12 mouse cellular contexts compared by ENCODE assay signal in the genomic region with DNA sequence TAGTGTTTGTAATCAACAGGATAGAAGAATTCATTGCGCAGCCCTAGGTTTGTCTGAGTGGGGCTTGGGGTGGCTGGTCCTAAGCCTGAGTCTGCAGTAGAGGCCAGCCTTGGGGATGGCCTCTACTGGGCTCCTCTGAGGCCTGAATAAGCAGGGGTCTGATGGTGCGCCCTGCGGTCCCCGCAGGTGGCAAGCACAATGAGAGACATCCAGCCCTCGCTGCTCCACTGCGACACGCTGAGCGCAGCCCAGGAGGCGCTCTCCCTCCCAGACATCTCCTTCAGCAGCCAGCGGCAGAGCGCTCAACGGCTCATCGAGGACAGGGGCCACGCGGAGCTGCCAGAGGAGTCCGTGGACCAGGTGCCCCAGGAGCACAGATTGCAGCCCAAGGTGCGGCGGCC.
DNase-seq lines count a peak whose midpoint lies in the region; ATAC-seq lines count a peak whose summit lies in the region.
"Had no signal": no experiment of that assay in that cellular context is flagged by ENCODE, and none has a peak within 500 bp of the region (broad histone marks: within the 10 kb centered on the region; RNA-seq: fewer than 3 reads in every experiment).

No protein-coding gene starts in this region.

- H3K9ac ChIP-seq in neural tube, embryonic 11.5 days (ENCODE audit: low read length) = no peak overlapping the region
- H3K9ac ChIP-seq in hindbrain, embryonic 14.5 days = no peak overlapping the region
- H3K9ac ChIP-seq in liver, embryonic 11.5 days (ENCODE audit: low read depth, low read length) = no peak overlapping the region

- no peaks in the 10 kb centered on the region for H3K36me3 ChIP-seq in heart, embryonic 10.5 days
- H3K36me3 ChIP-seq in neural tube, embryonic 11.5 days (ENCODE audit: control insufficient read depth, insufficient read depth, low read length) = no peaks in the 10 kb centered on the region
- no peaks in the 10 kb centered on the region for H3K36me3 ChIP-seq in hindbrain, embryonic 14.5 days (replicated peaks; ENCODE audit: control insufficient read depth, insufficient read depth)
- H3K36me3 ChIP-seq in liver, embryonic 11.5 days (ENCODE audit: control insufficient read depth, insufficient read depth, low read length) = no peaks in the 10 kb centered on the region

- peak overlapping the region; percentile 19; the same call in 1 of the 2 replicates for H3K4me2 ChIP-seq in neural tube, embryonic 11.5 days (ENCODE audit: low read depth)
- peak overlapping the region; percentile 28; the same call in 1 of the 2 replicates for H3K4me2 ChIP-seq in hindbrain, embryonic 14.5 days (replicated peaks)
- no peak overlapping the region for H3K4me2 ChIP-seq in liver, embryonic 11.5 days

- no peak overlapping the region for H3K27ac ChIP-seq in heart, embryonic 10.5 days
- no peak overlapping the region for H3K27ac ChIP-seq in neural tube, embryonic 11.5 days (ENCODE audit: low read depth, low read length)
- no peak overlapping the region for H3K27ac ChIP-seq in hindbrain, embryonic 14.5 days
- H3K27ac ChIP-seq in liver, embryonic 11.5 days (ENCODE audit: low read depth, low read length) = no peak overlapping the region
- H3K27ac ChIP-seq: gastrocnemius, adult 2 months had no signal

- H3K9me3 ChIP-seq in heart, embryonic 10.5 days = no peaks in the 10 kb centered on the region
- H3K9me3 ChIP-seq in neural tube, embryonic 11.5 days (ENCODE audit: control insufficient read depth, low read length) = no peaks in the 10 kb centered on the region
- no peaks in the 10 kb centered on the region for H3K9me3 ChIP-seq in hindbrain, embryonic 14.5 days (ENCODE audit: control insufficient read depth, low read length)
- H3K9me3 ChIP-seq in liver, embryonic 11.5 days (ENCODE audit: control insufficient read depth, low read length) = no peaks in the 10 kb centered on the region

- H3K4me3 ChIP-seq in heart, embryonic 10.5 days = peak overlapping the region; percentile 45
- H3K4me3 ChIP-seq in neural tube, embryonic 11.5 days (ENCODE audit: low read depth, low read length) = no peak overlapping the region
- no peak overlapping the region for H3K4me3 ChIP-seq in hindbrain, embryonic 14.5 days (replicated peaks; ENCODE audit: low read length)
- H3K4me3 ChIP-seq in liver, embryonic 11.5 days (ENCODE audit: low read depth, low read length) = no peak overlapping the region
- H3K4me3 ChIP-seq: gastrocnemius, adult 2 months; megakaryocyte, embryonic 14.5 days had no signal

- ATAC-seq in neural tube, embryonic 11.5 days (ENCODE audit: insufficient read depth, low FRiP score, low TSS enrichment) = no peak
- ATAC-seq in hindbrain, embryonic 14.5 days (ENCODE audit: low FRiP score) = no peak
- ATAC-seq in liver, embryonic 11.5 days (replicated peaks; ENCODE audit: low FRiP score) = no peak
- ATAC-seq: activated CD4-positive, CD25-positive, alpha-beta regulatory T cell, adult 4 months had no signal

- no peaks in the 10 kb centered on the region for H3K27me3 ChIP-seq in heart, embryonic 10.5 days (ENCODE audit: insufficient read depth, poor library complexity, severe bottlenecking)
- no peaks in the 10 kb centered on the region for H3K27me3 ChIP-seq in neural tube, embryonic 11.5 days (ENCODE audit: control insufficient read depth, insufficient read depth, low read length)
- H3K27me3 ChIP-seq in hindbrain, embryonic 14.5 days (ENCODE audit: control insufficient read depth, insufficient read depth, low read length) = no peaks in the 10 kb centered on the region
- H3K27me3 ChIP-seq in liver, embryonic 11.5 days (replicated peaks; ENCODE audit: control insufficient read depth, insufficient read depth, low read length) = no peaks in the 10 kb centered on the region
- H3K27me3 ChIP-seq: megakaryocyte, embryonic 14.5 days had no signal

- H3K4me1 ChIP-seq in heart, embryonic 10.5 days = peaks cover 3% of the 10 kb centered on the region; the same call in 1 of the 2 replicates
- no peaks in the 10 kb centered on the region for H3K4me1 ChIP-seq in neural tube, embryonic 11.5 days (ENCODE audit: control insufficient read depth, insufficient read depth, low read length)
- 0 out of 2 replicates have a peak, but pooled peaks cover 3% of the 10 kb centered on the region for H3K4me1 ChIP-seq in hindbrain, embryonic 14.5 days (replicated peaks; ENCODE audit: control insufficient read depth, insufficient read depth, low read length)
- no peaks in the 10 kb centered on the region for H3K4me1 ChIP-seq in liver, embryonic 11.5 days (replicated peaks; ENCODE audit: control insufficient read depth, insufficient read depth, low read length)
- H3K4me1 ChIP-seq: megakaryocyte, embryonic 14.5 days had no signal

- 16% methylated on average over 18 of the region's 18 CpGs for WGBS in heart, embryonic 10.5 days
- WGBS in neural tube, embryonic 11.5 days = 22% methylated on average over 18 of the region's 18 CpGs
- WGBS in hindbrain, embryonic 14.5 days = 18% methylated on average over 18 of the region's 18 CpGs
- WGBS in liver, embryonic 11.5 days = 26% methylated on average over 18 of the region's 18 CpGs

- DNase-seq in heart, embryonic 10.5 days (ENCODE audit: low spot score) = no peak
- no peak for DNase-seq in heart, adult 9 months (ENCODE audit: low spot score in 2 of 2)
- DNase-seq in neural tube, embryonic 11.5 days (ENCODE audit: low spot score) = peak; percentile 16
- no peak for DNase-seq in neural tube, embryonic 10.5 days (ENCODE audit: extremely low spot score, low spot score)
- DNase-seq in hindbrain, embryonic 14.5 days (ENCODE audit: low spot score) = no peak
- DNase-seq in testis, postnatal 10 days (ENCODE audit: low spot score) = peak; percentile 36
- DNase-seq in spleen, postnatal 4 days (ENCODE audit: low spot score in 2 of 2) = no peak
- DNase-seq in liver, embryonic 11.5 days (ENCODE audit: low spot score) = no peak
- DNase-seq: cerebellum, postnatal 14 days; gastrocnemius, adult 2 months had no signal

Comparison
In these comparisons a context has a peak if more than half of its experiments do, and no peak if none do; other contexts are left out.
1. DNase-seq: peak in neural tube, embryonic 11.5 days (single experiment) and testis, postnatal 10 days (single experiment); none in heart, embryonic 10.5 days (single experiment), heart, adult 9 months (0 of 2), neural tube, embryonic 10.5 days (single experiment), hindbrain, embryonic 14.5 days (single experiment), spleen, postnatal 4 days (0 of 2) and liver, embryonic 11.5 days (single experiment).